Mouse (Mus musculus) testis, postnatal 10 days (tissue): ENCODE measurements around the gene Phkg1.
"Not testable (repeated sequence)": the region's sequence is repeated elsewhere in the genome, so short reads cannot be mapped to it uniquely, and the experiment has no call there.

ENCODE experiments used
- DNase-seq: peaks from one replicate; pipeline ENCODE4 v3.0.0; 2021; ENCODE audit warnings: low spot score

The Phkg1 gene

DNA sequence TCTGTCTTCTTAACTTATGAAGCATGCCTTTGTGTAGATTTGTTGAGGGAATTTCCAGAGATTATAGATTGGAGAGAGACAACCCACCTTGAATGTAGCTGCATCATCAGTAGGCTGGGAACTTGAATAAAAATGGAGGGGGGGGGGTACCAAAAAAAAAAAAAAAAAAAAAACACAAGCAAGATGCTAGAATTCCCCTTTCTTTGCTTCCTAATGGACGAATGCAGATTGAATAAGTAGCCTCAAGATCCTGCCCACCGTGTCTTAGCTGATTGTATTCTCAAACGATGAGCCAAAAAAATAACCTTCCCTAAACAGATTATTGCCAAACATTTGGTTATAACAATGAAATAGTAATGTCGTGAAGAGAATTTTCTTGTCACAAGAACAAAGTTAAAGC lies 9.4 kb upstream of the Phkg1 start:
- DNase-seq = no peak

DNA sequence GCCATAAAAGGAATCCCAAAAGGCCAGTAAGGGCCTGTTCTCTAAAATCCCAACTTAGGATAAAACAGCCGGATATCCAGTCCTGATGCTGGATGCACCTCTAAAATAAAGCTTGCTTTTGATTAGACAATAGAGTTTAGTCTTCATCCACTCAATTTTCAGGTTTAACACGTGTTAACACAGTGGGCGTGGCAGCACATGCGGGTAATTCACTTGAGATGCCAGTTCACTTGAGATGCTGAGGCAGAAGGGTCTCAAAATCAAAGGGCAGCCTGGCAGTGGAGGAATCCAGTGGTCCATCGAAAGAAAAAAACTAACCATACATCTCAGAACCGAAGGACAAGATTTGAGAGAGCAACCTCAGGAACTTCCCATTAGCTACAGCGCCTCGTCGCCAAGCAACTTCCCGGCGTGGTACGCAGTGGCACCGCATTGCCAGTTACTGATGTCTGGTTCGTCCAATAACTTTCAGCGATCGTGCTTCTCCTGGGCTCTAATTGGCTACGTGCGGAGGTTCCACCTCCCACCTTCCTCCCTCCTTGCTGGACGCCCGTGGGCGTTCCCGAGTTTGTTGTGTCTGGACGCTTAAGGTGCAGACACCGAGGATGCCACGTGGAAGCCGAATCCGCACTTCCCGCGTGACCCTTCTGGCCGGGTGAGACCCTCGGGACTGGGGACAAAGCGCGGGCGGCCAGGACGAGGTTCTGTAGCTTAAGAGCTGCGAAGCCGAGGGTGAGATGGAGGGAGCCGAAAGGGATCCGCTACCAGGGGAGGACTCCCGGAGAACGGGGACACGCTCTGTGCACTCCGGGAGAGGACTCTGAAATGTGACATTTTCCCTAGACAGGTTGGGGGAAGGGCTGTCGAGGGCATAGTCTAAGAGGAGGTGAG lies 2.9 kb downstream of the Phkg1 start, which contains the start of gene Zbed5:
Zbed5 (plus strand) TSS at position 526 of the 891 bp plus-strand sequence.
- peak; percentile 86 for DNase-seq

DNA sequence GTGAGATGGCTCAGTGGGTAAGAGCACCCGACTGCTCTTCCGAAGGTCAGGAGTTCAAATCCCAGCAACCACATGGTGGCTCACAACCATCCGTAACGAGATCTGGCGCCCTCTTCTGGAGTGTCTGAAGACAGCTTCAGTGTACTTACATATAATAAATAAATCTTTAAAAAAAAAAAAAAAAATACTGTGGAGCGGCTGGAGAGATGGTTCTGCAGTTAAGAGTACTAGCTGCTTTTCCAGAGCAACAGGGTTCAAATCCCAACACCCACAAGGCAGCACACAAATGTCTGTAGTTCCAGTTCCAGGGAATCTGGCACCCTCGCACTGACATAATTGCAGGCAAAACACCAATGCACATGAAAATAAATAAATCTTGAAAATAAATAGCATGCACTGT lies 8.0 kb downstream of the Phkg1 start:
- DNase-seq = not testable (repeated sequence)

DNA sequence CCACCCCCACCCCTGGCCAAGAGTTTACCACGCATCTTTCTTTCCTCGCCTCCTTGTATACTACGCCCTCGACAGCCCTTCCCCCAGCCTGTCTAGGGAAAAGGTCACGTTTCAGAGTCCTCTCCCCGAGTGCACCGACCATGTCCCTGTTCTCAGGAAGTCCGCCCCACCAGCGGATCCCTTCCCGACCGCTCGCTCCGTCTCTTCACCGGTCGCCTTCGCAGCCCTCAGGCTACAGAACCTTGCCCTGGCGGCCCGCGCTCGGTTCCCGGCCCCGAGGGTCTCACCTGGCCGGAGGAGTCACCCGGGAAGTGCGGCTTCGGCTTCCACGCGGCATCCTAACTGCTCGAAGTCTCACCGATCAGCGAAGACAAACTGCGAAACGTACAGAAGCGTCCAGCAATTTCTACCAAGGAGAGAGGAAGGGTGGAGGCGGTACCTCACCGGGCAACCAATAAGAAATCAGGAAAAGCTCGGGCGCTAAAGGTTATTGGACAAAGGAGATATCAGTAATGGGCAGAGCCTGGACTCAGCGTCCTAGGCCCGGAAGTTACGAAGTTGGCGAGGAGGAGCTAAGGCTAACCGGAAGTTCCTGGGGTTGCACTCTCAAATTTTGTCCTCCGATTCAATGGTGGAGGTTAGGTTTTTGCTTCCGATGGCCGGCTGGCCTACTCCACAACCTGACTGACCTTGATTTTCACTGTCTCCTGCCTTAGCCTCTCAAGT lies 11.3 kb downstream of the Phkg1 start, which contains the start of gene Chchd2:
Chchd2 (minus strand) TSS at position 560 of the 726 bp plus-strand sequence.
- peak; percentile 86 for DNase-seq

DNA sequence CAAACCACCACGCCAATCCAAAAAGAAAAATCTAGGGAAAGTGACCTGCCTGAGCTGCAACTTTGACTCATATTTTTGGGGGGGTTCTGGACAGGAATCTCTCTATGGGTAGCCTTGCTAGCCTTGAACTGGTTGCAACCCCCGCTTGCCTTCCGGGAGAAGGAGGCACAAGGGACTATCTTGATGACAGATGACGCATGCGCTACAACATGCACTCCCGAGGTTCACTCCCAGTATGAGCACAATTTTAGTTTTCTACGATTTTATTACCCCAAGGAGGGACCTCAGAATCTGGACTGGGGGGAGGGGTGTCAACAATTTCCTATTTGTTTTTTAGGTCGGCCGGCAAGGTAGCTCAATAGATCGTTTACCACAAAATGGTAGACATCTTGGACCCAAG lies 12.1 kb downstream of the Phkg1 start:
- no peak for DNase-seq

GRCm38 (mm10) chr5:129879888-129880287 lies 18.5 kb downstream of the Phkg1 start:
- DNase-seq = peak; percentile 42

DNA sequence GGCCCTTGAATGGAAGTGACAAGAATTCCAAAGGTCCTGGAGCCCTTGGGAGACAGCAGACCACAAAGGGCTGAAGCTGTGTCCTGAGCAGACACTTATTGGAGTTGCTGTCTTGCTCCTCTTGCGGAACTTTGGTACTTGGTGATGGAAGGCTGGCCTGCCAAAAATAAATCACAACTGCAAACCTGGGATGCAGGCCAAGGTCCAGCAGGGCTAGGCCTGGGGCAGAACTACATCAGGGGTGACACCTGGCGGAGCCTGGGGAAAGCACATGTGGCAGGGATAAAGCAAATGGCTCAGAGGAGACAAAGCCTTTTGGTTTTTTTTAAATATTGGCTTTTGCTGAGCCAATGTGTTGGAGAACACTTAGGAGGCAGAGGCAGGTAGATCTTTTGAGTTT lies 19.4 kb downstream of the Phkg1 start:
- DNase-seq = peak; percentile 86

GRCm38 (mm10) chr5:129877731-129878455 lies 20.5 kb downstream of the Phkg1 start:
- no peak for DNase-seq

- no peak for DNase-seq
Measured at GRCm38 (mm10) chr5:129875098-129875497, 23.3 kb downstream of the Phkg1 start.

GRCm38 (mm10) chr5:129873942-129874341 lies 24.4 kb downstream of the Phkg1 start:
- DNase-seq = no peak

DNA sequence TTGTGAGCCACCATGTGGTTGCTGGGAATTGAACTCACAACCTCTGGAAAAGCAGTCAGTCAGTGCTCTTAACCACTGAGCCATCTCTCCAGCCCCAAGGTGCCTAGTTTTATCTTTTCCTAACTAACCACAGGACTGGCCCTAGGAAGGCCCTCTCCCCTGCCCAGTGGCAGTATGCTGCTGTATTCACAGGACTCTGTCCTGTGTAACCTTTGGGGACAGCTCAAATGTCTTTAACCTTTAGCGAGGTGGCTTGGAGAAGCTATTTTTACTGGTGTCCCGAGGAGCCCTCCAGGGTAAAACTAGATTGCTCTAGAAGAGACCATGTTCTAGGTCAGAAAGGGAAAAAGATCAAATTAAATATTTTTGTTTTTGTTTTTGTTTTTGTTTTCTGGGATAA lies 27.1 kb downstream of the Phkg1 start:
- DNase-seq = no peak

- DNase-seq = no peak
Measured at GRCm38 (mm10) chr5:129869238-129869995, 28.9 kb downstream of the Phkg1 start.

- no peak for DNase-seq
Measured at GRCm38 (mm10) chr5:129865841-129866240, 32.5 kb downstream of the Phkg1 start.

DNA sequence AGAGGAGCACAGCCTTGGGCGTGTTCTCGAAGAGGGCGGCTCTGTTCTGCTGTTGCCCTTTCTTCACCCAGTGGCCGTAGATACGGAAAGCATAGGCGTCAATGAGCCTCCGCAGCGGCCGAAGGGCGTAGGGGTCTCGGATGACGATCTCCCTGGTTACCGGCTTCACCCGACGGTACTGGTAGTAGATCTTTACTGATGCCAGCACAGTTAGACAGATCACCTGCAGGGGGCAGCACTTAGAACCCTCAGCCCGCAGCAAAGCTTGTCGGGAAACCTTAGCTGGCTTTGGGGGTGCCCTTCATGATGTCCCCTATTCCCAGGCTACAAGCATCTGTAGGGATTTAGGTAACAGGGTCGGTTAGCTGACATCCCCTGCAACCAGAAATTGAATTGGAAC lies 33.9 kb downstream of the Phkg1 start:
- DNase-seq = peak; percentile 84

GRCm38 (mm10) chr5:129862325-129862724 lies 36.0 kb downstream of the Phkg1 start:
- no peak for DNase-seq

DNA sequence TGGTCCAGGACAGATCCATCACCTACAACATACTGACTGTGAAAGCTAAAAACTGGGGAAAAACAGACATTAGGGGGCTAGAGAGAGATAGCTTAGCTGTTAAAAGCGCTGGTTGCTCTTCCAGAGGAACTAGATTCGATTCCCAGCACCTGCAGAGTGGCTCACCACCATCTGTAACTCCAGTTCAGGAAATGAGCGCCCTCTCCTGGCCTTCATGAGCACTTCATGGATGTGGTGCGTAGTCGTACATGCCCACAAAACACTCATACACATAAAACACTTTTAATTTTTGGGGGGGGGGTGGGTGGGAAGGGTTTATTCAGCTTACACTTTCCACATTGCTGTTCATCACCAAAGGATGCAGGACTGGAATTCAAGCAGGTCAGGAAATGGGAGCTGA lies 41.9 kb downstream of the Phkg1 start:
- no peak for DNase-seq

DNA sequence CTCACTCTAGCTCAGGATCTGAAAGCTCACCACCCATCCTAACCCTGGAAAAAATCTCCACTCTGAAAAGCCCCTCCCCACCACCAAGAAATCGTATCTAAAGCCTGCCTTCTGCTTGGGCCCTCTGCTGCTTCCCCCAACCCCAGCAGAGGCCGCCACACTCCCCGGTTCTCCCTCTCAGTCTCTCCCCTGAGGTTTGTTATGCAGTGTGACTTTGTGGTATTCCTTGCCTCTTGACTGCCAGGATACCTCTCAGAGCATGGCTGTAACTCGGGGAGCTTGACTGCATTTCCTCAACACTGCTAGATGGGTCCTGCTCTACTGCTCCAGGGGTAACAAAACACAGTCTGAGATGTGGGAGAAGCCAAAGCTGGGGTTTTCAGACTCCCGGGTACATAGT lies 43.2 kb downstream of the Phkg1 start:
- no peak for DNase-seq

GRCm38 (mm10) chr5:129847558-129847820 lies 50.9 kb downstream of the Phkg1 start:
- no peak for DNase-seq

GRCm38 (mm10) chr5:129846752-129847557 lies 51.4 kb downstream of the Phkg1 start, which contains the start of gene Sumf2:
TSS of gene Sumf2 (plus strand) at chr5:129846986.
- DNase-seq = peak; percentile 96

GRCm38 (mm10) chr5:129844848-129845247 lies 53.5 kb downstream of the Phkg1 start:
- no peak for DNase-seq
